Mouse (Mus musculus): Measurements from ENCODE around the gene Gpr3.

DNA sequence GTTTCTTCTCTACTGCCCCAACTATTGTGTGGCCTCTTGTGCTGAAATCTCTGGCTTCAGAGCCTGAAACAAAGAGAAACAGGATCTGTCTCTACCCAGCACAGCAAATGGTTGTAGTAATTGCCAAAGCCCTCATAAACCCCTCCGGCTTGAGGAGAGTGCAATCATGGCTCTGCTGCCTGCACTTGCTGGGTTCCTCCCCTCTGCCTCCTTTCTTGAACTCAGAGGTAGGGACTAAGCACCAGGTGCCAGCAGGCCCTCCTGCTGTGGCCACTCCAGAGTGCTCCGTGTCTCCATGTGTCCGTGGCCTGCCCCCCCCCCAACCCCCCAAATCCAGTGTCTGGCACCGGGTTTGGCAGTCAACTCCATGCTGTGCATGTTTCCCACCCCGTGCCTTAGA lies 15.0 kb downstream of the Gpr3 start:
- TF ChIP-seq EP300 (optimal IDR thresholded peaks at IDR 0.05) (no peak), CTCF (IDR thresholded peaks at IDR 0.05; ENCODE audit: low read depth) (no peak)

Data from stomach, postnatal 0 days (tissue).